Comparison of ENCODE assay signal across 15 mouse cellular contexts in genomic region chr2:141582933-141583332, GRCm38 (mm10).
DNase-seq lines count a peak whose midpoint lies in the region; ATAC-seq lines count a peak whose summit lies in the region.
"Had no signal": no experiment of that assay in that cellular context is flagged by ENCODE, and none has a peak within 500 bp of the region (broad histone marks: within the 10 kb centered on the region; RNA-seq: fewer than 3 reads in every experiment).

No protein-coding gene starts in this region.

- no peak overlapping the region for H3K9ac ChIP-seq in kidney, embryonic 15.5 days
- no peak overlapping the region for H3K9ac ChIP-seq in limb, embryonic 12.5 days (replicated peaks)
- H3K9ac ChIP-seq: intestine, embryonic 15.5 days; lung, embryonic 14.5 days had no signal

- H3K27me3 ChIP-seq in kidney, embryonic 15.5 days = no peaks in the 10 kb centered on the region
- H3K27me3 ChIP-seq in limb, embryonic 12.5 days = no peaks in the 10 kb centered on the region
- H3K27me3 ChIP-seq: intestine, embryonic 15.5 days; megakaryocyte, embryonic 14.5 days had no signal

- H3K9me3 ChIP-seq in kidney, embryonic 15.5 days (replicated peaks) = no peaks in the 10 kb centered on the region
- no peaks in the 10 kb centered on the region for H3K9me3 ChIP-seq in limb, embryonic 12.5 days
- H3K9me3 ChIP-seq: intestine, embryonic 15.5 days; megakaryocyte, embryonic 14.5 days had no signal

- 14% methylated on average over 4 of the region's 4 CpGs for WGBS in kidney, embryonic 15.5 days
- 3% methylated on average over 4 of the region's 4 CpGs for WGBS in limb, embryonic 12.5 days

- H3K4me1 ChIP-seq in kidney, embryonic 15.5 days = peaks cover 6% of the 10 kb centered on the region
- peaks cover 43% of the 10 kb centered on the region for H3K4me1 ChIP-seq in limb, embryonic 12.5 days (replicated peaks)
- H3K4me1 ChIP-seq: intestine, embryonic 15.5 days; megakaryocyte, embryonic 14.5 days had no signal

- 0 out of 2 replicates have a peak, but pooled peaks have one; percentile 66 for ATAC-seq in kidney, embryonic 15.5 days (replicated peaks; ENCODE audit: low FRiP score)
- ATAC-seq in limb, embryonic 12.5 days (ENCODE audit: insufficient number of reproducible peaks, insufficient read depth, low FRiP score, low TSS enrichment, low read depth) = peak; percentile 91
- ATAC-seq: intestine, embryonic 15.5 days had no signal

- no peak overlapping the region for H3K4me2 ChIP-seq in kidney, embryonic 15.5 days
- H3K4me2 ChIP-seq in limb, embryonic 12.5 days = no peak overlapping the region
- H3K4me2 ChIP-seq: intestine, embryonic 15.5 days; lung, embryonic 14.5 days had no signal

- H3K4me3 ChIP-seq in kidney, embryonic 15.5 days (replicated peaks) = no peak overlapping the region
- no peak overlapping the region for H3K4me3 ChIP-seq in limb, embryonic 12.5 days (replicated peaks)
- H3K4me3 ChIP-seq: intestine, embryonic 15.5 days; layer of hippocampus, adult 2 months; megakaryocyte, embryonic 14.5 days had no signal

- H3K27ac ChIP-seq in kidney, embryonic 15.5 days = no peak overlapping the region
- H3K27ac ChIP-seq in limb, embryonic 12.5 days = peak overlapping the region; percentile 79
- H3K27ac ChIP-seq: intestine, embryonic 15.5 days; layer of hippocampus, adult 2 months had no signal

- H3K36me3 ChIP-seq in kidney, embryonic 15.5 days = no peaks in the 10 kb centered on the region
- H3K36me3 ChIP-seq in limb, embryonic 12.5 days = no peaks in the 10 kb centered on the region
- H3K36me3 ChIP-seq: intestine, embryonic 15.5 days had no signal

- DNase-seq in kidney, postnatal 36 days = no peak
- DNase-seq in cerebellum, adult 11-12 months = peak; percentile 25
- peak; percentile 15 to 40 for DNase-seq in cerebellum, postnatal 10 days
- no peak for DNase-seq in right cerebral cortex, postnatal 10 days (ENCODE audit: low spot score in 2 of 2)
- no peak for DNase-seq in lung, postnatal 25 days (ENCODE audit: low spot score)
- DNase-seq in adrenal gland, adult 18-20 months (ENCODE audit: low spot score in 2 of 2) = no peak
- DNase-seq: gastrocnemius, postnatal 36 days; lung, embryonic 14.5 days; right cerebral cortex, postnatal 25 days; thymus, adult 18-20 months had no signal

Comparison
In these comparisons a context has a peak if more than half of its experiments do, and no peak if none do; other contexts are left out.
1. DNase-seq: peak in cerebellum, adult 11-12 months (single experiment) and cerebellum, postnatal 10 days (2 of 2); none in kidney, postnatal 36 days (0 of 2), right cerebral cortex, postnatal 10 days (0 of 2), lung, postnatal 25 days (single experiment) and adrenal gland, adult 18-20 months (0 of 2).